Mouse (Mus musculus) lung, adult 2 months (tissue): Measurements from ENCODE around the gene Rpl10l. TPM values are rescaled to one million over a fixed set of nuclear protein-coding genes. Genes with fewer than 3 reads are reported as not detected.

Experiments used
- DNase-seq: peaks from one replicate; pipeline ENCODE4 v3.0.0; 2022
- H3K4me1 ChIP-seq: fragments of 200-500 bp; 2 replicates; pipeline ENCODE4 v1.6.1; 2011; ENCODE audit warnings: low read length; ENCODE audit not compliant: control insufficient read depth, insufficient read depth
- H3K4me3 ChIP-seq: fragments of 200-500 bp; replicated peaks from 2 replicates; pipeline ENCODE3; 2011; ENCODE audit warnings: low read depth, mild to moderate bottlenecking, control low read depth, low read length; ENCODE audit errors: extremely low read depth
- CTCF ChIP-seq: fragments of 200-500 bp; IDR thresholded peaks from 2 replicates; pipeline ENCODE4 v1.5.1; 2011; ENCODE audit warnings: mild to moderate bottlenecking, low read length, control low read depth; ENCODE audit not compliant: insufficient read depth
- POLR2A ChIP-seq: fragments of 200-500 bp; IDR thresholded peaks from 2 replicates; pipeline ENCODE4 v1.6.1; 2011; ENCODE audit warnings: low read depth, mild to moderate bottlenecking, control low read depth, low read length, borderline replicate concordance; ENCODE audit errors: extremely low read depth
- WGBS: fragments of 180-500 bp; shearing (Covaris S2); methylation state at CpG from one replicate; pipeline ENCODE4 v1.1.7; 2018; 5-methylcytosine and 5-hydroxymethylcytosine counted together
- polyA plus RNA-seq: library from polyadenylated mRNA; depleted of rRNA; stranded (reverse); fragments of >200 nt; gene quantifications from 2 replicates; pipeline ENCODE4 v1.2.3, GENCODE M21; 2012; rRNA removed

Rpl10l gene
- polyA plus RNA-seq = not detected in 2 replicates

- Histone ChIP-seq H3K4me3 (no peak within 1 kb of the TSS), H3K4me1 (no peaks in the 10 kb centered on the region)
- TF ChIP-seq POLR2A = no peak
- no peak for TF ChIP-seq CTCF
- WGBS = 96% methylated on average over 44 of the region's 44 CpGs
- no peak for DNase-seq
Measured at GRCm38 (mm10) chr12:66283991-66284622, at the start of gene Rpl10l. Gene Rpl10l (minus strand): TSS chr12:66284401.

- no peak overlapping the region for H3K4me3 ChIP-seq
- 78% methylated on average over 3 of the region's 3 CpGs for WGBS
- TF ChIP-seq POLR2A (no peak), CTCF (no peak)
- DNase-seq = no peak
- H3K4me1 ChIP-seq = no peaks in the 10 kb centered on the region
Measured at GRCm38 (mm10) chr12:66275890-66276289, 8.3 kb downstream of the Rpl10l start.

- Histone ChIP-seq H3K4me3 (no peak overlapping the region), H3K4me1 (no peaks in the 10 kb centered on the region)
- no peak for TF ChIP-seq POLR2A
- TF ChIP-seq CTCF = no peak
- WGBS = 76% methylated on average over 6 of the region's 6 CpGs
- no peak for DNase-seq
Measured at GRCm38 (mm10) chr12:66245461-66246099, 38.6 kb downstream of the Rpl10l start.

- Histone ChIP-seq H3K4me3 (no peak overlapping the region), H3K4me1 (no peaks in the 10 kb centered on the region)
- TF ChIP-seq POLR2A (no peak), CTCF (no peak)
- DNase-seq = no peak
- 49% methylated on average over 3 of the region's 3 CpGs for WGBS
Measured at GRCm38 (mm10) chr12:66234158-66234557, 50.0 kb downstream of the Rpl10l start.
